Mouse (Mus musculus) bone marrow, adult 2 months (tissue): ENCODE results near the gene Mms19.

Experiments used
- CTCF ChIP-seq: fragments of 200-500 bp; IDR thresholded peaks from 2 replicates; pipeline ENCODE4 v1.5.1; 2011; ENCODE audit warnings: low read length, control low read depth; ENCODE audit not compliant: control insufficient read depth, insufficient read depth
- POLR2A ChIP-seq: fragments of 200-500 bp; IDR thresholded peaks from 2 replicates; pipeline ENCODE4 v1.6.1; 2011; ENCODE audit warnings: low read depth, mild to moderate bottlenecking, control low read depth, low read length, borderline replicate concordance; ENCODE audit not compliant: control insufficient read depth

GRCm38 (mm10) chr19:42015001-42015400 lies 34.0 kb upstream of the Mms19 start:
- no peak for TF ChIP-seq CTCF
- no peak for TF ChIP-seq POLR2A
